Mouse (Mus musculus): ENCODE results near the gene Pomt1. TPM values are rescaled to one million over a fixed set of nuclear protein-coding genes. Genes with fewer than 3 reads are reported as not detected.

The Pomt1 gene
- polyA plus RNA-seq, 1 experiment from 2014 or later = 24.1 TPM

- WGBS = 90% methylated on average over 9 of the region's 9 CpGs
- H3K9ac ChIP-seq (ENCODE audit: low read length) = no peak overlapping the region
- peaks cover under 1% of the 10 kb centered on the region for H3K36me3 ChIP-seq (ENCODE audit: control insufficient read depth, insufficient read depth, low read length)
- peaks cover 20% of the 10 kb centered on the region for H3K4me1 ChIP-seq (replicated peaks; ENCODE audit: control insufficient read depth, insufficient read depth, low read length)
- H3K4me2 ChIP-seq (ENCODE audit: low read depth, low read length) = no peak overlapping the region
- no peak overlapping the region for H3K27ac ChIP-seq (ENCODE audit: low read length)
- no peaks in the 10 kb centered on the region for H3K27me3 ChIP-seq (ENCODE audit: control insufficient read depth, insufficient read depth, low read depth, low read length)
- no peaks in the 10 kb centered on the region for H3K9me3 ChIP-seq (ENCODE audit: control insufficient read depth, low read length)
- ATAC-seq (ENCODE audit: low read depth) = no peak
- no peak overlapping the region for H3K4me3 ChIP-seq (ENCODE audit: low read length)
These were observed 2.5 kb downstream of the Pomt1 start for GRCm38 (mm10) chr2:32238708-32239435.

- no peaks in the 10 kb centered on the region for H3K27me3 ChIP-seq (ENCODE audit: control insufficient read depth, insufficient read depth, low read depth, low read length)
- H3K9me3 ChIP-seq (ENCODE audit: control insufficient read depth, low read length) = no peaks in the 10 kb centered on the region
- ATAC-seq (ENCODE audit: low read depth) = no peak
- no peaks in the 10 kb centered on the region for H3K36me3 ChIP-seq (ENCODE audit: control insufficient read depth, insufficient read depth, low read length)
- peaks cover 8% of the 10 kb centered on the region for H3K4me1 ChIP-seq (replicated peaks; ENCODE audit: control insufficient read depth, insufficient read depth, low read length)
- no peak overlapping the region for H3K4me3 ChIP-seq (ENCODE audit: low read length)
- no peak overlapping the region for H3K27ac ChIP-seq (ENCODE audit: low read length)
- H3K9ac ChIP-seq (ENCODE audit: low read length) = no peak overlapping the region
- no peak overlapping the region for H3K4me2 ChIP-seq (ENCODE audit: low read depth, low read length)
- 82% methylated on average over 5 of the region's 5 CpGs for WGBS
These were observed 4.2 kb downstream of the Pomt1 start for GRCm38 (mm10) chr2:32240591-32240990.

- H3K4me2 ChIP-seq (ENCODE audit: low read depth, low read length) = no peak overlapping the region
These were observed 6.6 kb downstream of the Pomt1 start for GRCm38 (mm10) chr2:32242986-32243385.

GRCm38 (mm10) chr2:32246741-32247140 is 10.4 kb downstream of the Pomt1 start:
- no peak for ATAC-seq (ENCODE audit: low read depth)
- 70% methylated on average over 4 of the region's 4 CpGs for WGBS
- peaks cover 6% of the 10 kb centered on the region for H3K36me3 ChIP-seq (ENCODE audit: control insufficient read depth, insufficient read depth, low read length)

More at GRCm38 (mm10) chr2:32242986-32243385, 6.6 kb downstream of the Pomt1 start:
- Histone ChIP-seq H3K4me1 (replicated peaks; ENCODE audit: control insufficient read depth, insufficient read depth, low read length) (no peaks in the 10 kb centered on the region; the same call in 1 of the 2 replicates), H3K9me3 (ENCODE audit: control insufficient read depth, low read length) (no peaks in the 10 kb centered on the region), H3K4me3 (ENCODE audit: low read length) (no peak overlapping the region), H3K36me3 (ENCODE audit: control insufficient read depth, insufficient read depth, low read length) (no peaks in the 10 kb centered on the region), H3K27me3 (ENCODE audit: control insufficient read depth, insufficient read depth, low read depth, low read length) (no peaks in the 10 kb centered on the region), H3K9ac (ENCODE audit: low read length) (no peak overlapping the region), H3K27ac (ENCODE audit: low read length) (no peak overlapping the region)
- 78% methylated on average over 4 of the region's 4 CpGs for WGBS
- no peak for ATAC-seq (ENCODE audit: low read depth)

GRCm38 (mm10) chr2:32248377-32249361 is 12.3 kb downstream of the Pomt1 start:
- 69% methylated on average over 10 of the region's 10 CpGs for WGBS
- Histone ChIP-seq H3K27me3 (ENCODE audit: control insufficient read depth, insufficient read depth, low read depth, low read length) (no peaks in the 10 kb centered on the region), H3K36me3 (ENCODE audit: control insufficient read depth, insufficient read depth, low read length) (peaks cover 13% of the 10 kb centered on the region), H3K9ac (ENCODE audit: low read length) (no peak overlapping the region), H3K9me3 (ENCODE audit: control insufficient read depth, low read length) (no peaks in the 10 kb centered on the region), H3K27ac (ENCODE audit: low read length) (0 out of 2 replicates have a peak overlapping the region, but pooled peaks have one; percentile 13), H3K4me1 (replicated peaks; ENCODE audit: control insufficient read depth, insufficient read depth, low read length) (peaks cover 3% of the 10 kb centered on the region; the same call in 1 of the 2 replicates), H3K4me2 (ENCODE audit: low read depth, low read length) (no peak overlapping the region), H3K4me3 (ENCODE audit: low read length) (no peak overlapping the region)
- ATAC-seq (ENCODE audit: low read depth) = peak; percentile 44; the same call in 1 of the 2 replicates

More at GRCm38 (mm10) chr2:32246741-32247140, 10.4 kb downstream of the Pomt1 start:
- no peaks in the 10 kb centered on the region for H3K4me1 ChIP-seq (replicated peaks; ENCODE audit: control insufficient read depth, insufficient read depth, low read length)
- H3K4me3 ChIP-seq (ENCODE audit: low read length) = no peak overlapping the region
- no peaks in the 10 kb centered on the region for H3K9me3 ChIP-seq (ENCODE audit: control insufficient read depth, low read length)
- H3K27ac ChIP-seq (ENCODE audit: low read length) = no peak overlapping the region
- no peaks in the 10 kb centered on the region for H3K27me3 ChIP-seq (ENCODE audit: control insufficient read depth, insufficient read depth, low read depth, low read length)
- H3K9ac ChIP-seq (ENCODE audit: low read length) = no peak overlapping the region
- no peak overlapping the region for H3K4me2 ChIP-seq (ENCODE audit: low read depth, low read length)

- WGBS = 66% methylated on average over 12 of the region's 12 CpGs
- ATAC-seq (ENCODE audit: low read depth) = peak; percentile 49
- H3K27ac ChIP-seq (ENCODE audit: low read length) = peak overlapping the region; percentile 66
- peak overlapping the region; percentile 15; the same call in 1 of the 2 replicates for H3K9ac ChIP-seq (ENCODE audit: low read length)
- H3K4me1 ChIP-seq (replicated peaks; ENCODE audit: control insufficient read depth, insufficient read depth, low read length) = peaks cover 3% of the 10 kb centered on the region; the same call in 1 of the 2 replicates
- no peak overlapping the region for H3K4me2 ChIP-seq (ENCODE audit: low read depth, low read length)
- H3K4me3 ChIP-seq (ENCODE audit: low read length) = no peak overlapping the region
- H3K27me3 ChIP-seq (ENCODE audit: control insufficient read depth, insufficient read depth, low read depth, low read length) = no peaks in the 10 kb centered on the region
- H3K36me3 ChIP-seq (ENCODE audit: control insufficient read depth, insufficient read depth, low read length) = peaks cover 17% of the 10 kb centered on the region
- no peaks in the 10 kb centered on the region for H3K9me3 ChIP-seq (ENCODE audit: control insufficient read depth, low read length)
These were observed 15.6 kb downstream of the Pomt1 start for GRCm38 (mm10) chr2:32251791-32252527.

- peak overlapping the region; percentile 66 for H3K27ac ChIP-seq (ENCODE audit: low read length)
- peaks cover 3% of the 10 kb centered on the region; the same call in 1 of the 2 replicates for H3K4me1 ChIP-seq (replicated peaks; ENCODE audit: control insufficient read depth, insufficient read depth, low read length)
- peak; percentile 18; the same call in 1 of the 2 replicates for ATAC-seq (ENCODE audit: low read depth)
- H3K4me3 ChIP-seq (ENCODE audit: low read length) = no peak overlapping the region
- no peak overlapping the region for H3K4me2 ChIP-seq (ENCODE audit: low read depth, low read length)
- H3K9me3 ChIP-seq (ENCODE audit: control insufficient read depth, low read length) = no peaks in the 10 kb centered on the region
- H3K27me3 ChIP-seq (ENCODE audit: control insufficient read depth, insufficient read depth, low read depth, low read length) = no peaks in the 10 kb centered on the region
- 76% methylated on average over 5 of the region's 5 CpGs for WGBS
- peaks cover 21% of the 10 kb centered on the region for H3K36me3 ChIP-seq (ENCODE audit: control insufficient read depth, insufficient read depth, low read length)
- H3K9ac ChIP-seq (ENCODE audit: low read length) = no peak overlapping the region
These were observed 16.3 kb downstream of the Pomt1 start for GRCm38 (mm10) chr2:32252658-32253057.

- H3K36me3 ChIP-seq (ENCODE audit: control insufficient read depth, insufficient read depth, low read length) = peaks cover 25% of the 10 kb centered on the region
- WGBS = 58% methylated on average over 1 of the region's 1 CpGs
These were observed 17.0 kb downstream of the Pomt1 start for GRCm38 (mm10) chr2:32253352-32253751.

More at GRCm38 (mm10) chr2:32253352-32253751, 17.0 kb downstream of the Pomt1 start:
- Histone ChIP-seq H3K9ac (ENCODE audit: low read length) (no peak overlapping the region), H3K4me3 (ENCODE audit: low read length) (no peak overlapping the region), H3K27ac (ENCODE audit: low read length) (no peak overlapping the region), H3K4me2 (ENCODE audit: low read depth, low read length) (no peak overlapping the region), H3K27me3 (ENCODE audit: control insufficient read depth, insufficient read depth, low read depth, low read length) (no peaks in the 10 kb centered on the region), H3K9me3 (ENCODE audit: control insufficient read depth, low read length) (no peaks in the 10 kb centered on the region), H3K4me1 (replicated peaks; ENCODE audit: control insufficient read depth, insufficient read depth, low read length) (peaks cover 3% of the 10 kb centered on the region; the same call in 1 of the 2 replicates)
- ATAC-seq (ENCODE audit: low read depth) = no peak
